Mouse (Mus musculus): ENCODE results near the gene Atxn1.
A peak's percentile ranks its signal among the peaks of the same experiment; 100 is the strongest.

Gene Atxn1

GRCm38 (mm10) chr13:45964853-45965593 lies at the start of gene Atxn1:
Gene Atxn1 (minus strand): TSS chr13:45965008.
- DNase-seq (ENCODE audit: low spot score in 2 of 2) = peak; percentile 58 to 60

- no peak for DNase-seq (ENCODE audit: low spot score in 2 of 2)
These were observed 46.4 kb upstream of the Atxn1 start for GRCm38 (mm10) chr13:46011232-46011631.

- DNase-seq (ENCODE audit: low spot score in 2 of 2) = no peak
These were observed 45.3 kb upstream of the Atxn1 start for GRCm38 (mm10) chr13:46010075-46010474.

- DNase-seq (ENCODE audit: low spot score in 2 of 2) = no peak
These were observed 44.2 kb upstream of the Atxn1 start for GRCm38 (mm10) chr13:46008831-46009666.

GRCm38 (mm10) chr13:46006211-46007102 lies 41.6 kb upstream of the Atxn1 start:
- DNase-seq (ENCODE audit: low spot score in 2 of 2) = no peak

GRCm38 (mm10) chr13:46005656-46006055 lies 40.8 kb upstream of the Atxn1 start:
- no peak for DNase-seq (ENCODE audit: low spot score in 2 of 2)

GRCm38 (mm10) chr13:46001356-46001755 lies 36.5 kb upstream of the Atxn1 start:
- no peak for DNase-seq (ENCODE audit: low spot score in 2 of 2)

- no peak for DNase-seq (ENCODE audit: low spot score in 2 of 2)
These were observed 28.1 kb upstream of the Atxn1 start for GRCm38 (mm10) chr13:45992953-45993352.

- DNase-seq (ENCODE audit: low spot score in 2 of 2) = no peak
These were observed 25.7 kb upstream of the Atxn1 start for GRCm38 (mm10) chr13:45990486-45990885.

GRCm38 (mm10) chr13:45979246-45979645 lies 14.4 kb upstream of the Atxn1 start:
- no peak for DNase-seq (ENCODE audit: low spot score in 2 of 2)

- DNase-seq (ENCODE audit: low spot score in 2 of 2) = peak; percentile 24 to 50
These were observed 12.1 kb upstream of the Atxn1 start for GRCm38 (mm10) chr13:45976894-45977293.

GRCm38 (mm10) chr13:45974651-45975050 lies 9.8 kb upstream of the Atxn1 start:
- no peak for DNase-seq (ENCODE audit: low spot score in 2 of 2)

- no peak for DNase-seq (ENCODE audit: low spot score in 2 of 2)
These were observed 9.2 kb upstream of the Atxn1 start for GRCm38 (mm10) chr13:45973972-45974490.

GRCm38 (mm10) chr13:45970920-45971536 lies 6.2 kb upstream of the Atxn1 start:
- peak; percentile 13 to 22 for DNase-seq (ENCODE audit: low spot score in 2 of 2)

- peak in 1 of 2 experiments; percentile 15 for DNase-seq (ENCODE audit: low spot score in 2 of 2)
These were observed 3.4 kb upstream of the Atxn1 start for GRCm38 (mm10) chr13:45968206-45968605.

GRCm38 (mm10) chr13:45967371-45967770 lies 2.6 kb upstream of the Atxn1 start:
- no peak for DNase-seq (ENCODE audit: low spot score in 2 of 2)

- peak; percentile 23 to 32 for DNase-seq (ENCODE audit: low spot score in 2 of 2)
These were observed 1.8 kb upstream of the Atxn1 start for GRCm38 (mm10) chr13:45966586-45966985.

GRCm38 (mm10) chr13:45965594-45966432 lies 1.0 kb upstream of the Atxn1 start:
- DNase-seq (ENCODE audit: low spot score in 2 of 2) = peak; percentile 4 to 25

- peak; percentile 13 to 18 for DNase-seq (ENCODE audit: low spot score in 2 of 2)
These were observed 416 bp downstream of the Atxn1 start for GRCm38 (mm10) chr13:45964331-45964852.
